Mouse (Mus musculus): ENCODE results near the gene Olfr693. TPM values are rescaled to one million over a fixed set of nuclear protein-coding genes. Genes with fewer than 3 reads are reported as not detected.

Gene Olfr693
- not detected for polyA plus RNA-seq (2014; fragmentation: Illumina TruSeq; extraction: RNeasy Lipid Tissue Mini Kit (QIAGEN cat#74804))

GRCm38 (mm10) chr7:106680484-106680883, at the start of gene Olfr693:
Gene Olfr693 (minus strand): TSS chr7:106680584.

GRCm38 (mm10) chr7:106716296-106716695, 35.9 kb upstream of the Olfr693 start, which contains the start of gene Olfr695:
Gene Olfr695 (minus strand): TSS chr7:106716396.

GRCm38 (mm10) chr7:106691714-106692113, 11.3 kb upstream of the Olfr693 start, which contains the start of gene Olfr694:
Gene Olfr694 (minus strand): TSS chr7:106691814.

Other genes starting within 250 kb of the Olfr693 start
- not detected for gene Olfr694, start 11.2 kb upstream of the Olfr693 start, polyA plus RNA-seq (2014; fragmentation: Illumina TruSeq; extraction: RNeasy Lipid Tissue Mini Kit (QIAGEN cat#74804))
- not detected for gene Olfr695, start 35.8 kb upstream of the Olfr693 start, polyA plus RNA-seq (2014; fragmentation: Illumina TruSeq; extraction: RNeasy Lipid Tissue Mini Kit (QIAGEN cat#74804))
- gene Olfr697, start 61.9 kb upstream of the Olfr693 start, polyA plus RNA-seq (2014; fragmentation: Illumina TruSeq; extraction: RNeasy Lipid Tissue Mini Kit (QIAGEN cat#74804)), result not detected
- not detected for gene Olfr698, start 74.8 kb upstream of the Olfr693 start, polyA plus RNA-seq (2014; fragmentation: Illumina TruSeq; extraction: RNeasy Lipid Tissue Mini Kit (QIAGEN cat#74804))
- gene Olfr699, start 112.6 kb upstream of the Olfr693 start, polyA plus RNA-seq (2014; fragmentation: Illumina TruSeq; extraction: RNeasy Lipid Tissue Mini Kit (QIAGEN cat#74804)), result not detected
- not detected for gene Olfr700, start 128.2 kb upstream of the Olfr693 start, polyA plus RNA-seq (2014; fragmentation: Illumina TruSeq; extraction: RNeasy Lipid Tissue Mini Kit (QIAGEN cat#74804))
- gene Olfr701, start 133.5 kb upstream of the Olfr693 start, polyA plus RNA-seq (2014; fragmentation: Illumina TruSeq; extraction: RNeasy Lipid Tissue Mini Kit (QIAGEN cat#74804)), result 0.14 TPM
- gene Olfr702, start 153.3 kb upstream of the Olfr693 start, polyA plus RNA-seq (2014; fragmentation: Illumina TruSeq; extraction: RNeasy Lipid Tissue Mini Kit (QIAGEN cat#74804)), result not detected
- not detected for gene Olfr703, start 162.8 kb upstream of the Olfr693 start, polyA plus RNA-seq (2014; fragmentation: Illumina TruSeq; extraction: RNeasy Lipid Tissue Mini Kit (QIAGEN cat#74804))
- gene Olfr704, start 182.6 kb upstream of the Olfr693 start, polyA plus RNA-seq (2014; fragmentation: Illumina TruSeq; extraction: RNeasy Lipid Tissue Mini Kit (QIAGEN cat#74804)), result not detected
- gene Olfr705, start 196.3 kb upstream of the Olfr693 start, polyA plus RNA-seq (2014; fragmentation: Illumina TruSeq; extraction: RNeasy Lipid Tissue Mini Kit (QIAGEN cat#74804)), result not detected
- not detected for gene Olfr706, start 207.6 kb upstream of the Olfr693 start, polyA plus RNA-seq (2014; fragmentation: Illumina TruSeq; extraction: RNeasy Lipid Tissue Mini Kit (QIAGEN cat#74804))
- gene Olfr707, start 220.7 kb upstream of the Olfr693 start, polyA plus RNA-seq (2014; fragmentation: Illumina TruSeq; extraction: RNeasy Lipid Tissue Mini Kit (QIAGEN cat#74804)), result not detected
- not detected for gene Olfr1532-ps1, start 227.4 kb upstream of the Olfr693 start, polyA plus RNA-seq (2014; fragmentation: Illumina TruSeq; extraction: RNeasy Lipid Tissue Mini Kit (QIAGEN cat#74804))